Mouse (Mus musculus): ENCODE data around the gene Ccpg1os. TPM values are rescaled to one million over a fixed set of nuclear protein-coding genes. Genes with fewer than 3 reads are reported as not detected.

Ccpg1os gene
- polyA plus RNA-seq, 1 experiment from 2014 or later: 28.2 TPM

GRCm38 (mm10) chr9:72969874-72970273 lies 15.3 kb downstream of the Ccpg1os start:
- H3K9ac ChIP-seq (ENCODE audit: low read length): no peak overlapping the region
- no peak overlapping the region for H3K4me2 ChIP-seq (ENCODE audit: low read length)
- H3K4me1 ChIP-seq (ENCODE audit: control insufficient read depth, insufficient read depth, low read length): no peaks in the 10 kb centered on the region
- ATAC-seq: no peak
- no peak overlapping the region for H3K27ac ChIP-seq (ENCODE audit: low read depth, low read length)
- H3K27me3 ChIP-seq (replicated peaks; ENCODE audit: control insufficient read depth, insufficient read depth, low read length): no peaks in the 10 kb centered on the region
- DNase-seq (ENCODE audit: low spot score): no peak
- H3K9me3 ChIP-seq (replicated peaks; ENCODE audit: control insufficient read depth, low read length): no peaks in the 10 kb centered on the region
- 74% methylated on average over 7 of the region's 7 CpGs for WGBS
- H3K36me3 ChIP-seq (ENCODE audit: control insufficient read depth, insufficient read depth, low read length): no peaks in the 10 kb centered on the region
- H3K4me3 ChIP-seq (ENCODE audit: low read depth, low read length): no peak overlapping the region

- Histone ChIP-seq H3K4me3 (ENCODE audit: low read depth, low read length) (no peak overlapping the region), H3K4me1 (ENCODE audit: control insufficient read depth, insufficient read depth, low read length) (no peaks in the 10 kb centered on the region), H3K9me3 (replicated peaks; ENCODE audit: control insufficient read depth, low read length) (no peaks in the 10 kb centered on the region), H3K4me2 (ENCODE audit: low read length) (no peak overlapping the region), H3K36me3 (ENCODE audit: control insufficient read depth, insufficient read depth, low read length) (no peaks in the 10 kb centered on the region), H3K9ac (ENCODE audit: low read length) (no peak overlapping the region), H3K27me3 (replicated peaks; ENCODE audit: control insufficient read depth, insufficient read depth, low read length) (no peaks in the 10 kb centered on the region), H3K27ac (ENCODE audit: low read depth, low read length) (peak overlapping the region; percentile 57)
- ATAC-seq: peak; percentile 91
- WGBS: 33% methylated on average over 11 of the region's 11 CpGs
- peak; percentile 90 for DNase-seq (ENCODE audit: low spot score)
Measured at GRCm38 (mm10) chr9:72968349-72969061, 16.7 kb downstream of the Ccpg1os start.

- no peaks in the 10 kb centered on the region for H3K36me3 ChIP-seq (ENCODE audit: control insufficient read depth, insufficient read depth, low read length)
- peaks cover 5% of the 10 kb centered on the region; the same call in 1 of the 2 replicates for H3K4me1 ChIP-seq (ENCODE audit: control insufficient read depth, insufficient read depth, low read length)
- H3K27ac ChIP-seq (ENCODE audit: low read depth, low read length): no peak overlapping the region
- H3K4me3 ChIP-seq (ENCODE audit: low read depth, low read length): no peak overlapping the region
- no peaks in the 10 kb centered on the region for H3K9me3 ChIP-seq (replicated peaks; ENCODE audit: control insufficient read depth, low read length)
- H3K27me3 ChIP-seq (replicated peaks; ENCODE audit: control insufficient read depth, insufficient read depth, low read length): no peaks in the 10 kb centered on the region
- H3K9ac ChIP-seq (ENCODE audit: low read length): no peak overlapping the region
- DNase-seq (ENCODE audit: low spot score) (no peak), ATAC-seq (no peak)
- no peak overlapping the region for H3K4me2 ChIP-seq (ENCODE audit: low read length)
- WGBS: 76% methylated on average over 15 of the region's 15 CpGs
Measured at GRCm38 (mm10) chr9:72961959-72962358, 23.2 kb downstream of the Ccpg1os start.

- H3K9me3 ChIP-seq (replicated peaks; ENCODE audit: control insufficient read depth, low read length): no peaks in the 10 kb centered on the region
- no peaks in the 10 kb centered on the region for H3K27me3 ChIP-seq (replicated peaks; ENCODE audit: control insufficient read depth, insufficient read depth, low read length)
- ATAC-seq (no peak), DNase-seq (ENCODE audit: low spot score) (no peak)
- peaks cover 5% of the 10 kb centered on the region; the same call in 1 of the 2 replicates for H3K4me1 ChIP-seq (ENCODE audit: control insufficient read depth, insufficient read depth, low read length)
- 80% methylated on average over 8 of the region's 8 CpGs for WGBS
- H3K27ac ChIP-seq (ENCODE audit: low read depth, low read length): no peak overlapping the region
- H3K9ac ChIP-seq (ENCODE audit: low read length): no peak overlapping the region
- H3K4me2 ChIP-seq (ENCODE audit: low read length): no peak overlapping the region
- no peak overlapping the region for H3K4me3 ChIP-seq (ENCODE audit: low read depth, low read length)
- no peaks in the 10 kb centered on the region for H3K36me3 ChIP-seq (ENCODE audit: control insufficient read depth, insufficient read depth, low read length)
Measured at GRCm38 (mm10) chr9:72961346-72961745, 23.8 kb downstream of the Ccpg1os start.

GRCm38 (mm10) chr9:72958521-72959450 lies 26.4 kb downstream of the Ccpg1os start, which contains the start of the genes Dyx1c1 and Gm44503:
Gene Dyx1c1, plus strand, starts transcription at chr9:72958785.
Gene Gm44503, plus strand, starts transcription at chr9:72958852.
- no peaks in the 10 kb centered on the region for H3K27me3 ChIP-seq (replicated peaks; ENCODE audit: control insufficient read depth, insufficient read depth, low read length)
- H3K27ac ChIP-seq (ENCODE audit: low read depth, low read length): peak within 1 kb of the TSS; percentile 41
- WGBS: 2% methylated on average over 43 of the region's 43 CpGs
- H3K4me2 ChIP-seq (ENCODE audit: low read length): peak within 1 kb of the TSS; percentile 71
- peak within 1 kb of the TSS; percentile 61 for H3K4me3 ChIP-seq (ENCODE audit: low read depth, low read length)
- DNase-seq (ENCODE audit: low spot score) (peak; percentile 92), ATAC-seq (peak; percentile 96)
- peak within 1 kb of the TSS; percentile 65 for H3K9ac ChIP-seq (ENCODE audit: low read length)
- H3K4me1 ChIP-seq (ENCODE audit: control insufficient read depth, insufficient read depth, low read length): peaks cover 5% of the 10 kb centered on the region; the same call in 1 of the 2 replicates
- H3K36me3 ChIP-seq (ENCODE audit: control insufficient read depth, insufficient read depth, low read length): no peaks in the 10 kb centered on the region
- no peaks in the 10 kb centered on the region for H3K9me3 ChIP-seq (replicated peaks; ENCODE audit: control insufficient read depth, low read length)

GRCm38 (mm10) chr9:72955546-72955945 lies 29.6 kb downstream of the Ccpg1os start:
- Histone ChIP-seq H3K36me3 (ENCODE audit: control insufficient read depth, insufficient read depth, low read length) (no peaks in the 10 kb centered on the region), H3K27me3 (replicated peaks; ENCODE audit: control insufficient read depth, insufficient read depth, low read length) (no peaks in the 10 kb centered on the region), H3K4me2 (ENCODE audit: low read length) (no peak overlapping the region), H3K9ac (ENCODE audit: low read length) (no peak overlapping the region), H3K4me3 (ENCODE audit: low read depth, low read length) (no peak overlapping the region), H3K27ac (ENCODE audit: low read depth, low read length) (no peak overlapping the region), H3K4me1 (ENCODE audit: control insufficient read depth, insufficient read depth, low read length) (peaks cover 5% of the 10 kb centered on the region; the same call in 1 of the 2 replicates), H3K9me3 (replicated peaks; ENCODE audit: control insufficient read depth, low read length) (no peaks in the 10 kb centered on the region)
- DNase-seq (ENCODE audit: low spot score) (peak; percentile 65), ATAC-seq (peak; percentile 51; the same call in 1 of the 2 replicates)
- 25% methylated on average over 1 of the region's 1 CpGs for WGBS

GRCm38 (mm10) chr9:72954746-72955145 lies 30.4 kb downstream of the Ccpg1os start:
- H3K4me3 ChIP-seq (ENCODE audit: low read depth, low read length): no peak overlapping the region
- no peaks in the 10 kb centered on the region for H3K36me3 ChIP-seq (ENCODE audit: control insufficient read depth, insufficient read depth, low read length)
- ATAC-seq (no peak), DNase-seq (ENCODE audit: low spot score) (peak; percentile 23)
- H3K27me3 ChIP-seq (replicated peaks; ENCODE audit: control insufficient read depth, insufficient read depth, low read length): no peaks in the 10 kb centered on the region
- no peak overlapping the region for H3K4me2 ChIP-seq (ENCODE audit: low read length)
- no peak overlapping the region for H3K27ac ChIP-seq (ENCODE audit: low read depth, low read length)
- no peak overlapping the region for H3K9ac ChIP-seq (ENCODE audit: low read length)
- no peaks in the 10 kb centered on the region for H3K9me3 ChIP-seq (replicated peaks; ENCODE audit: control insufficient read depth, low read length)
- WGBS: 59% methylated on average over 2 of the region's 2 CpGs
- H3K4me1 ChIP-seq (ENCODE audit: control insufficient read depth, insufficient read depth, low read length): peaks cover 5% of the 10 kb centered on the region; the same call in 1 of the 2 replicates

GRCm38 (mm10) chr9:72949572-72949971 lies 35.6 kb downstream of the Ccpg1os start:
- Histone ChIP-seq H3K27ac (ENCODE audit: low read depth, low read length) (no peak overlapping the region), H3K4me1 (ENCODE audit: control insufficient read depth, insufficient read depth, low read length) (no peaks in the 10 kb centered on the region), H3K27me3 (replicated peaks; ENCODE audit: control insufficient read depth, insufficient read depth, low read length) (no peaks in the 10 kb centered on the region), H3K4me3 (ENCODE audit: low read depth, low read length) (no peak overlapping the region), H3K9ac (ENCODE audit: low read length) (no peak overlapping the region), H3K9me3 (replicated peaks; ENCODE audit: control insufficient read depth, low read length) (peaks cover 5% of the 10 kb centered on the region; the same call in 1 of the 2 replicates), H3K4me2 (ENCODE audit: low read length) (no peak overlapping the region), H3K36me3 (ENCODE audit: control insufficient read depth, insufficient read depth, low read length) (peaks cover 23% of the 10 kb centered on the region)
- DNase-seq (ENCODE audit: low spot score): no peak
- ATAC-seq: no peak
- WGBS: 80% methylated on average over 7 of the region's 7 CpGs
